ENCODE assay signal across 7 mouse cellular contexts in genomic region chrX:102504644-102505481, GRCm38 (mm10). TPM values are rescaled to one million over a fixed set of nuclear protein-coding genes. Genes with fewer than 3 reads are reported as not detected.
A peak's percentile ranks its signal among the peaks of the same experiment; 100 is the strongest.
DNase-seq lines count a peak whose midpoint lies in the region; ATAC-seq and TF ChIP-seq lines count a peak whose summit lies in the region.

Hdac8 (minus strand) TSS chrX:102505359.

- H3K27me3 ChIP-seq in intestine, postnatal 0 days (replicated peaks; ENCODE audit: control insufficient read depth, insufficient read depth, low read length): no peaks in the 10 kb centered on the region
- H3K27me3 ChIP-seq in midbrain, embryonic 10.5 days (ENCODE audit: low read depth, poor library complexity, severe bottlenecking): peaks cover 96% of the 10 kb centered on the region

- WGBS in intestine, postnatal 0 days: 19% methylated on average over 27 of the region's 27 CpGs
- 18% methylated on average over 27 of the region's 27 CpGs for WGBS in midbrain, embryonic 10.5 days

- peak within 1 kb of the TSS; percentile 50 for H3K4me3 ChIP-seq in intestine, postnatal 0 days (ENCODE audit: low read depth, low read length)
- H3K4me3 ChIP-seq in midbrain, embryonic 10.5 days: peak within 1 kb of the TSS; percentile 63

- H3K27ac ChIP-seq in intestine, postnatal 0 days (ENCODE audit: low read depth, low read length): peak within 1 kb of the TSS; percentile 41; the same call in 1 of the 2 replicates
- peak within 1 kb of the TSS; percentile 76 for H3K27ac ChIP-seq in midbrain, embryonic 10.5 days (replicated peaks)

- H3K9me3 ChIP-seq in intestine, postnatal 0 days (ENCODE audit: control insufficient read depth): no peaks in the 10 kb centered on the region
- H3K9me3 ChIP-seq in midbrain, embryonic 10.5 days (replicated peaks): no peaks in the 10 kb centered on the region

- H3K36me3 ChIP-seq in intestine, postnatal 0 days (ENCODE audit: control insufficient read depth, insufficient read depth): no peaks in the 10 kb centered on the region
- no peaks in the 10 kb centered on the region for H3K36me3 ChIP-seq in midbrain, embryonic 10.5 days

- peak; percentile 56 for DNase-seq in adrenal gland, postnatal 10 days
- DNase-seq in embryo, embryonic 9.5 days (ENCODE audit: extremely low spot score): peak; percentile 61
- DNase-seq in left cerebral cortex, postnatal 36 days (ENCODE audit: low spot score in 2 of 2): peak; percentile 55 to 57
- peak; percentile 49 for DNase-seq in midbrain, embryonic 10.5 days (ENCODE audit: low spot score)
- DNase-seq in right cerebral cortex, postnatal 36 days (ENCODE audit: low spot score in 2 of 2): peak; percentile 15 to 39

- H3K4me1 ChIP-seq in intestine, postnatal 0 days (replicated peaks; ENCODE audit: control insufficient read depth, insufficient read depth, low read length): no peaks in the 10 kb centered on the region
- 0 out of 2 replicates have a peak, but pooled peaks cover 4% of the 10 kb centered on the region for H3K4me1 ChIP-seq in midbrain, embryonic 10.5 days

- peak within 1 kb of the TSS; percentile 63 for H3K4me2 ChIP-seq in intestine, postnatal 0 days (replicated peaks; ENCODE audit: low read depth)

- intact Hi-C loops in left cerebral cortex, postnatal 36 days (cut with DNase I): no loop called here

- H3K9ac ChIP-seq in intestine, postnatal 0 days (ENCODE audit: low read depth, low read length): peak within 1 kb of the TSS; percentile 40

- no peak for TF ChIP-seq CTCF in intestine, postnatal 0 days (IDR thresholded peaks at IDR 0.05; ENCODE audit: low read depth)

- ATAC-seq in granulocyte monocyte progenitor cell, adult 5-6 weeks (replicated peaks; ENCODE audit: poor library complexity, severe bottlenecking): peak; percentile 96
- ATAC-seq in intestine, postnatal 0 days: peak; percentile 74

RNA-seq across cellular contexts. Expression of gene Hdac8, which starts in this region (rescaled TPM):
- total RNA-seq in adrenal gland, postnatal 10 days (2021): 1 to 10 TPM; 7.1 to 9.0 TPM
- total RNA-seq in granulocyte monocyte progenitor cell, adult 5-6 weeks (2014; fragmentation: Nextera tagmentation): 11.3 and 15.9 TPM in 2 replicates
- total RNA-seq in granulocyte monocyte progenitor cell, adult 5-6 weeks (2017): 16.0 and 17.5 TPM in 2 replicates
- polyA plus RNA-seq in intestine, postnatal 0 days (2015; fragmentation: Nextera tagmentation; extraction: Ambion mirVana): 5.5 and 6.9 TPM in 2 replicates
- total RNA-seq in left cerebral cortex, postnatal 36 days (2021): 10 to 100 TPM; 12.7 to 17.8 TPM
- 7.8 and 9.9 TPM in 2 replicates for polyA plus RNA-seq in midbrain, embryonic 10.5 days (2016; fragmentation: Nextera tagmentation; extraction: Ambion mirVana)

Comparison
In these comparisons a context has a peak if more than half of its experiments do, and no peak if none do; other contexts are left out.
1. Peak in every context shown above with its lines: DNase-seq, ATAC-seq, H3K4me3 ChIP-seq and H3K27ac ChIP-seq.